Mouse (Mus musculus) megakaryocyte-erythroid progenitor cell, adult 5-6 weeks (primary cell): ENCODE data around the gene Emilin1. TPM values are rescaled to one million over a fixed set of nuclear protein-coding genes. Genes with fewer than 3 reads are reported as not detected.
"Not testable (repeated sequence)": the region's sequence is repeated elsewhere in the genome, so short reads cannot be mapped to it uniquely, and the experiment has no call there.

Source experiments
- ATAC-seq: replicated peaks from 2 replicates; pipeline ENCODE4 v1.8.0; 2016; ENCODE audit warnings: mild to moderate bottlenecking, inconsistent platforms; ENCODE audit not compliant: severe bottlenecking, poor library complexity, low FRiP score, low TSS enrichment
- total RNA-seq, 2 experiments: library from RNA; stranded (forward) in 1 of 2; stranded (reverse) in 1 of 2; fragments of 200-1000, 215-1000 nt in 1 of 2; fragments of >200 nt in 1 of 2; fragmentation: Nextera tagmentation in 1 of 2; gene quantifications; 2 replicates each; pipeline ENCODE4 v1.2.3; 2014 to 2017

Emilin1 gene
- total RNA-seq (2014; fragmentation: Nextera tagmentation) = 13.5 and 18.9 TPM in 2 replicates
- total RNA-seq (2017) = 5.7 and 10.3 TPM in 2 replicates

GRCm38 (mm10) chr5:30913060-30913841, at the start of gene Emilin1:
Gene Emilin1, plus strand, starts transcription at chr5:30913402.
- ATAC-seq = peak; percentile 38

- ATAC-seq = peak; percentile 73
Measured at GRCm38 (mm10) chr5:30863852-30864251, 49.4 kb upstream of the Emilin1 start.

- ATAC-seq = no peak; the same call in 1 of the 2 replicates
Measured at GRCm38 (mm10) chr5:30864322-30864721, 48.9 kb upstream of the Emilin1 start.

- ATAC-seq = no peak
Measured at GRCm38 (mm10) chr5:30866871-30867270, 46.3 kb upstream of the Emilin1 start.

GRCm38 (mm10) chr5:30867712-30868111, 45.5 kb upstream of the Emilin1 start, which contains the start of gene Tmem214:
Gene Tmem214, plus strand, starts transcription at chr5:30868012.
- no peak for ATAC-seq

GRCm38 (mm10) chr5:30868981-30869380, 44.2 kb upstream of the Emilin1 start:
- no peak for ATAC-seq

- peak; percentile 93 for ATAC-seq
Measured at GRCm38 (mm10) chr5:30869405-30870130, 43.6 kb upstream of the Emilin1 start.

GRCm38 (mm10) chr5:30870131-30870406, 43.1 kb upstream of the Emilin1 start:
- no peak for ATAC-seq

- ATAC-seq = no peak
Measured at GRCm38 (mm10) chr5:30872574-30872973, 40.6 kb upstream of the Emilin1 start.

- no peak for ATAC-seq
Measured at GRCm38 (mm10) chr5:30874365-30874764, 38.8 kb upstream of the Emilin1 start.

- no peak for ATAC-seq
Measured at GRCm38 (mm10) chr5:30878616-30879015, 34.6 kb upstream of the Emilin1 start.

GRCm38 (mm10) chr5:30879347-30879943, 33.8 kb upstream of the Emilin1 start:
- ATAC-seq = no peak

- not testable (repeated sequence) for ATAC-seq
Measured at GRCm38 (mm10) chr5:30881839-30882238, 31.4 kb upstream of the Emilin1 start.

- ATAC-seq = no peak
Measured at GRCm38 (mm10) chr5:30886209-30886608, 27.0 kb upstream of the Emilin1 start.

- no peak for ATAC-seq
Measured at GRCm38 (mm10) chr5:30886731-30887130, 26.5 kb upstream of the Emilin1 start.

- ATAC-seq = peak; percentile 83
Measured at GRCm38 (mm10) chr5:30887331-30887761, 25.9 kb upstream of the Emilin1 start.

GRCm38 (mm10) chr5:30887858-30888336, 25.3 kb upstream of the Emilin1 start:
- ATAC-seq = peak; percentile 76

GRCm38 (mm10) chr5:30888337-30889087, 24.7 kb upstream of the Emilin1 start, which contains the start of gene Agbl5:
Gene Agbl5, plus strand, starts transcription at chr5:30888694.
- peak; percentile 75 for ATAC-seq

GRCm38 (mm10) chr5:30889088-30889754, 24.0 kb upstream of the Emilin1 start:
- ATAC-seq = no peak
